Mouse (Mus musculus): ENCODE measurements at regions not wholly inside any gene's neighbourhood (a gene's known extent, or its start where the extent isn't known, plus 50 kb on each side); places are given as distances from the start of the nearest gene placed in this dataset.

DNA sequence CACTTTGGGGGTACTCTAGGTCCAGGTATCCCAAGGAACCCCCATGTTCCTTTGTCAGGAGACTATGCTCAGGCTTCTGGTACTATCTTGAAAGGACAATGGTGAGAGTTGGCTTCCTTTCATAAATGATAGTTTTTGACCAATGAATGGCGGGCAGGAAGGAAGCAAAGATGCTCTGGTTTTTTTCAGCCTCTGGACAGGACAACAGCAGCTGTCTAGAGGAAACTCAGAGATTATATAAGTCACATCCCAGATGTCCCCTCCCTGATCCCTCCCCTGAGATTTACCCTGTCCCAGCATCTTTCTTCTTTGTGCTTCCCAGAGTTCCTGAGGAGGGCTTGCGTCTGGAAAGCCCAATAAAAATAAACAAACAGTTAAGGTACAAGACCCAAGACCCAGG, 282.7 kb downstream of the Cd83 start:
- TF ChIP-seq EP300 (IDR thresholded peaks at IDR 0.05; ENCODE audit: low read depth) (peak; percentile 40; the same call in 1 of the 2 replicates), CTCF (IDR thresholded peaks at IDR 0.05; ENCODE audit: low read depth) (no peak)

Measured in heart, postnatal 0 days (tissue).